Mouse (Mus musculus): ENCODE results near the gene Atp2c1.

- TF ChIP-seq CTCF (IDR thresholded peaks at IDR 0.05; ENCODE audit: low read depth, low read length), result no peak
- TF ChIP-seq POLR2A (IDR thresholded peaks at IDR 0.05; ENCODE audit: insufficient read depth, low read length), result no peak
- no peak for TF ChIP-seq EP300 (IDR thresholded peaks at IDR 0.05; ENCODE audit: insufficient read depth, low read depth, low read length)
Observed at GRCm38 (mm10) chr9:105459032-105459431, 68.1 kb downstream of the Atp2c1 start.
